Mouse (Mus musculus) c-Kit-positive CD71-negative TER-119-negative erythroid progenitor cells, embryonic 14.5 days (primary cell): ENCODE data around the gene Chrm4.

Source experiments
- DNase-seq: peaks from one replicate; pipeline ENCODE4 v3.0.0-alpha.2; 2013; ENCODE audit warnings: low read depth

Gene Chrm4

DNA sequence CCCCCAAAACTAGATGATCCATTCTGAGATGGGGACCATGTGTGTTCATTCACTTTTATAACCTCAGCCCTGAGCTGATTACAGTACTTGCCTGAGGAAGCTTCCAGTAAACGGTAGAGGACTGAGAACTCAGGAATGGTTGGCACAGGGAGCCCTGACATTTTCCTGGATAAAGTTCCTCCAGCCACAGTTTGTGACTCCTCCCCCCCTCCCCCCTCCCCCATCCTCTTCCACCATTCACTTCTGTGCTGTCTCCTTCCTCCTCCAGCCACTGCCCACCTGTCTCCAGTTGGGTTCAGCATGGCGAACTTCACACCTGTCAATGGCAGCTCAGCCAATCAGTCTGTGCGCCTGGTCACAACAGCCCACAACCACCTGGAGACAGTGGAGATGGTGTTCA, at the start of gene Chrm4:
Chrm4 (plus strand) TSS at position 301 of the 400 bp plus-strand sequence.
- no peak for DNase-seq

DNA sequence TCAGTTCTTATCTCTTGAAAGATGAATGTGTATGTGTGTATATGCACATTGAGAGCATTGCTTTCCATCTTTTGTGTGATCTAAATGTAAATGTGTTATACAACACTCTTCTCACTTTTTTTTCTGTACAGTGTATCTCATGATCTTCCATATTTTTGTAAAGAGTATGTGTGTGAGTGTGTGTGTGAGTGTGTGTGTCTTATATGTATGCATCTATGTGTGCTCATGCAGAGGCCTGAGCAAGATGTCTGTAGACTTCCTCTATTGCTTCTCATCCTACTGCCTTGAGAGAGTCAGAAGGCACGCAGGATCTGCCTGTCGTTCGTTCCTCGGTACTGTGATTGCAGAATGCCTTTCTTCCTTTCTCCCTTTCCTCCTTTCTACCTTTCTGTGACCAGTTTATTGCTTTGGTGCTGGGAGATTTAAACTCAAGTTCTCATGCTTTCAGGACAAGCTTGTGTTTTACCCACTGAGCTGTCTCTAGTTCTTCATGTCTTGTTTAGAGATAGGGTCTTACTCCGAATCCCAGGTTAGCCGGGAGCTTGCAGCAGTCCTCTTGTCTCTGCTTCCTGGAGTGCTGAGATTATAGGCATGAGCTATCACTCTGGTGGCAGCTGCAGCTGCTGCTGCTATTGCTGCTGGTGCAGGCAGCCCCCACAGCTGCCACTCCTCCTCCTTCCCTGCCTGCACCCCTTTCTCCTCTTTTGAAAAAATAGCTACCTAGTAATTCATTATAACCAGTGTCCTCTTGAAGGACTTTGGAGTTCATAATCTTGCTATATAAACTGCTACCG, 48.5 kb upstream of the Chrm4 start:
- no peak for DNase-seq

DNA sequence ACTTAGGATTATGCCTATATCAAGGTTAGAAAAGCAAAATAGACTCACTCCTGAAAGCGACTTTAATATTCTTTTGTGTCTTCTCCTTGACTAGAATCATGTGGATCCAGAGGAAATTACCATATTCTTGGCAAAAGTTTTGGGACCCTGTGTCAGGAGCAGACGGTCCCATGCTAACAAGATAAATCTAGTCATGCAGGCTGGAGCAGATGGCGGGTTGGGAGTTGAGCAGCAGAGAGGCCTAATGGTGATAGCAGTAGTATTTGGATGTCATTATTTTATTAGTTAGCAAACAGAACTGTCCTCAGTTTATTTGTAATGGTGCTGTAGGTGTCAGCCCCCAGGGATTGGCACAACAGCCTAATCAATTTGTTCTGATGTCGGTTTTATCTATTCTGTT, 43.1 kb upstream of the Chrm4 start:
- DNase-seq: no peak

DNA sequence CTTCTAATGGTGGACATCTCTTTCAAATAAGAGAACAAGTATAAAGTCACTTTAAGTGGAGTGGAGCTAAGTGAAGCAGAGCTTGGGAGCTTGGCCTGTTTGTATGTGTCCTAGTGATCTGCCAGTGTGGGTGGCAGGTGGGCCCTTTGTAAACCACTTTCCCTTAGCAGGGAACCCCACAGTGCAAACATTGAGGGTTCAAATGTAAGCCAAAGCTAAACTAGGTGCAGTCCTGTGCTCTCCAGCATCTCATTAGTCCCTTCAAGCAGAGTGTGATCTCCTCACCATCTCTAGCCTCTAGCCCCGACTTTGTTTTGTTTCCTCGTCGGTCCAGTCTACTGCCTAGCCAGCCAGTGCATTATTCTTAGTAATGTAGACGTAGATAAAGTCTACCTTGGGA, 42.4 kb upstream of the Chrm4 start:
- no peak for DNase-seq

DNA sequence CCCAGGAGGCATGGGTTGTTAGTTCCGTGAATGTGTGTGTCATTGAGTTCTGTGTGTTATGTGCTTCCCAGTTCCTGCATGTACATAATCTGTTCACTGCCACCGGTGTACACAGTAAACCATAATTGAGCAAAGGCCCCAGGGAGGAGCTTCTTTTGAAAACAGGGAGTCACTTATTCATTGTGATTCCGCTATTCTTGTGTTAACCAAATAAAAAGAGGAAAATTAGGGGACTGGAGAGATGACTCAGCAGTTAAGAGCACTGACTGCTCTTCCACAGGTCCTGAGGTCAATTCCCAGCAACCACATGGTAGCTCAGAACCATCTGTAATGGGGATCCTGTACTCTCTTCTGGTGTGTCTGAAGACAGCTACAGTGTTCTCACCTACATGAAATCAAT, 32.3 kb upstream of the Chrm4 start:
- no peak for DNase-seq

DNA sequence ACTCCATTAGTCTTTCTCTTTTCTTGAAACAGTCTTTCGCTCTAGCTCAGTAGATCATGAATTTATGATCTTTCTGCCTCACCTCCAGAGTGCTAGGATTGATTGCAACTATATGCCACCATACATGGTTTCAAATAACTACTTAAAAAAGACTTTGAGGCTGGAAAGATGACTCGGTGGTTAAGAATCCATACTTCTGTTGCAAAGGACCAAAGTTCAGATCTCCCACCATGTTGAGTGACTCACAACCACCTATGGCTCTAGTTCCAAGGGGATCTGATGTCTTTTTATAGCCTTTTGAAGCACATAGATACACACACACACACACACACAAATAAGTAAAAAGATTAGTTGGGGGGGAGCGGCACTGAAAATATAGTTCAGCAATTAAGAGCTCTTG, 31.6 kb upstream of the Chrm4 start:
- no peak for DNase-seq

DNA sequence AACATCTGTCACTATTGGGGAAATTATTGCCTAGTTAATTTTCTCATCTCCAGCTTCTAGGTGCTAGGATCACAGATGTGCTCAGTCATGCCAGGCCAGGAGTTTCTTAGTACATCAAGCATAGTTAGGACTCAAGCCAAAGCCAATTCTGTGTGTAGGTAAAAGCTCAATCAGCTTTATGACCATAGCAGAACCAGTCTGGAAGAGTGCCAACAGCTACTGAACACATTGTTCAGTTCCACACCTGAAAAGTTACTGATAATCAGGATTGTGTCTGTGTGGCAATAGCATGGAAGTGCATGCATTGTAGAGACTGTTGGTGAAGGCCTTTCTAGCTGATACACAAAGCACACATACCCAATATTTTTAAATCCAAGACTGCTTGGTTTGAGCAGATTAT, 29.1 kb upstream of the Chrm4 start:
- DNase-seq: no peak

DNA sequence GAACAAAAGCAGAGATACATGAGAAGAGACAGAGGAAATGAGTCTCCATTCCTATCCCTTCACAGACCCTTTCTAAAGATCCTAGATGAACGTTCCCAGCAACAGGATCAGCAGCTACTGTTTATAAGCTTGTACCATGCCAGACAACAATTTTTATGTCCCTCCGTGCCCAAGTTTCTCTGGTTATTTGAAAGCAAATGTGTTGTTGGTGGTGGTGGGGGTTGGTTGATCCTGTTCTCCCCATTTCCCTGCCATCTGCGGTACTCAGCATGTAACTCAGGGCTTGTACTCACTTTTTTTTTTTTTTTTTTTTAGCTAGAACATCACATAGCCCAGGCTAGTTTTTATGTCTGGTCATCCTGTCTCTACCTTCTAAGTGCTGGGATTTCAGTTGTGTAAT, 27.9 kb upstream of the Chrm4 start:
- DNase-seq: no peak

DNA sequence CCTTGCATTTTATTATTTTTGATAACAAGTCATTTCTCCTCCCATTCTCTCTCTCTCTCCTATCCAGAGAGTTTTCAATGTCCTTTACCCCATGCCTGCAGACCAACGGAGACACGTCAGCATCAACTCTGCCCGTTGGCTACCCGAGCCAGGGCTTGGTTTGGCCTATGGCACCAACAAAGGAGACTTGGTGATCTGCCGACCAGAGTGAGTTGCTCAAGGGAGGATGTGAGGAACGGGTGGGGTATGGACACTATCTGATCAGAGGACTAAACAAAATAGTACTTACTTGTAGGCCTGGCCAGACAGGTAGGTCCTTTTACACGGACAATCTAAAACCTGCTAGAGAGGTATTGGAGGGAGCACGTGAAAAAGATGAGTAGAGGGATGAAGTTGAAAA, 26.6 kb upstream of the Chrm4 start:
- DNase-seq: no peak

DNA sequence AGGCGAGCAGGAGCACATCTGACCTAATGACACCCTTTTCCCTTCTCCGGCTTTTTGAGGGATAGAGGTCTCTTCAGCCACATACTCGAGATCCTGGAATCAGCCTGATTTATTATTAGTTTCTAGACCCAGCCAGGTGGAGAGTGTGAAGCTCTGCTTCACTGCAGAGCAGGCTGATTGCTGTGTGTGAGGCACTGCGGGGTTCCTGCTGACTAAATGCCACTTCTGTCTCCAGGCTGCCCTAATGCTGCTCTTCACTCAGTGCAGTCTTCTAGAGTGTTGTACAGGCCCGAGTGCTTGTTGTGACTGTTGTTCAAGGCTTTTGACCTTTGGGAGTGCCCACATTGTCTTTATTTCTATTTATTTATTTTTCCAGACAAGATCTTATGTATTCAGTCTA, 24.7 kb upstream of the Chrm4 start:
- no peak for DNase-seq

DNA sequence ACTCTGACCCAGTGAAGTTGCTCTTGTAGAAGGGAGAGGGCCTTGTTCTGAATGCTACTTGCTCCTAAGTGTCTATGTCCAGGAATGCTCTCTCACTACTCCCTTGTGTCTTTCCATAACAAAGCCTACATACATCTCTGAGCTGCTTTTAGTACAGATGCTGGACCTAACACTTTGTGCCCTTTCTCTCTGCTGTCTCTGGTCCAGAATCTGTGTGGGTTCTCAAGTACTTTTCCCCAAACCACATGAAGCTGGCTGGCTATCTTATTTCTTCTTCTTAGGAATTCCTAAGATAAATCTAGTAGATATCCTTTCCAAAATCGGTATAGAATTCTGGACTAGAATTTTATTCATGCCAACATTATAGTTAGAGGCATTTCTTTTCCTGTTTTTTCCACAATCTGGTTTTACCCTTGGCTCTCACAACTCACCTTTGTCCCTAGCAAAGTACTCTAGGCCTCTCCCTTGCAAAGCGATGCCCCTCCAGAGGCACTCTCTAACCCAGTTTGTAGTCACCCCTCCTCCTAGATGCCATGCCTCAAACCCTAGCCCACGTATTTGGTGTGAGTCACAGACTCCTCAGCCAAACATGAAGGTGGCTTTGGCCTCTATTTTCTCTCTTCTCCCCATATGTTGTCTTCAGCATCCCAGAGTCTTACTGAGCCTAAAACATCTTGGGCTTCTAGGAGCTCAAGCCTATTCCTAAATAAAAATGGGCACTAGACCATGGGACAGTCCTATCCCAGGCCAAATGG, 23.7 kb upstream of the Chrm4 start:
- no peak for DNase-seq

DNA sequence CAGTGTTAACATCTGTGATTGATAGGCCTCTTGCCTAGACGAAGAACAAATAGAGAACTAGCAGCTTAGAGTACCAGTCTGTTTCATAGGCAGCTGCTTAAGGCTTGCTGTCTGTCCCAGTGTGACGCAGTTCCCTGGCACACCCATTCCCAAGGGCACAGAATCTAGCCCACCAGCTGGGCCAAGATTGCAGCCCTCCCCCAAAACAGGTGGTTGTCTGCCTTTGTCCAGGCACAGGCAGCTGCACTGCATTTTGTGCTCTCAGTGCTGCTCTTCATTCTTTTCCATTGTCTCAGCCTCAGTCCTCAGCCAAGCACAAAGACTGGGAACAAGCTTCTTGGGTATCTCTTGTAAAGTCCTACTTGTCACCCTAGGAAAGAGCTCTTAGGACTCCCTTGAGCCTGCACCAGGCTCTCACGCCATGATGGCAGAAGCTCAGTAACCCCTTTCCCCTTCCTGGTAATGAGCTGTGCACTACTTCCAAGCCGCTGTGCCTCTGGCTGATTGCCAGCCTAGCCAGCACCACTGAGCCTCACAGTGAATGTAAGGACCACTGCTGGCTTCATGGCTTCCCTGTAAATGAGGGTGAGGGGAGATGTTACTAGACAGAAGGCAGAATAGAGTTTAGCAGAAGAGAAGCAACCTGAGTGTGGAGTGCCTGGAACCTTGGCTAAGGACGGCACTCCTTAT, 22.3 kb upstream of the Chrm4 start:
- no peak for DNase-seq

DNA sequence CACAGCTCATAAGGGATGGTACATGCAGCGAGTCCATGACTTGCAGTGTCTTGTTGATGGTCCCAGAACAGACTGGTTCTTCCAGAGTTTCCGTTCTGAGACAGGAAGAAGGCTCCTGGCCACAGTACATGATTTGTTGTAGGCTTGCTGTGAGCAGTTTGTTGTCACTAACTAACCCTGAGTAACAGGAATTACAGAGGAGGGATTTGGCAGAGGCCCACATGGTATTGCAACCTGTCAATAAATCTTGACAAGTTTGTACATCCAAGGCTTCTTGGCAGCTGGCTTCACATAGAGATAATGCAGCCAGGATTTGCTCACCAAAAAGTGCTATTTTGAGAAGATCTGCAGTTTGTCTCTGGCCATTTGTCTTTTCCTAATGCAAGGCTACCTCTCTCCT, 20.9 kb upstream of the Chrm4 start:
- DNase-seq: no peak

DNA sequence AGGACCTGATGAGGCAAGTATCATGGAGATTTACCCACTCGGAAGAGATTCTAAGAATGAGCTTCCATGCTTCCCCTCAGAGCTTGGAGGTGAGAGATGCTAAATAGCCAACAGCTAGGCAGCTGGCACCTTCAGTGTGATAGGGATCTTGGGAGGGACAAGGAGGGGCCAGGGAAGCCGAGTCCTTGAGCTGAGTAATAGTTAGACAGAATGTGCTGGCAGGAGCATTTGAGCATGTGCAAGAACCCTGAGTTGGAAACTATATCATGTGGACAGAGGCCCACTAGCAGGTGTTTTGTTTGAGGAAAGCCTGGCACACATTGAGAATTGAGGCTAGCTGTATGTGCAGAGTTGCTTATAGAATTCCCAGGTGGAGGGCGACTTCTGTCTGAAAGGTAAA, 14.4 kb upstream of the Chrm4 start:
- no peak for DNase-seq

DNA sequence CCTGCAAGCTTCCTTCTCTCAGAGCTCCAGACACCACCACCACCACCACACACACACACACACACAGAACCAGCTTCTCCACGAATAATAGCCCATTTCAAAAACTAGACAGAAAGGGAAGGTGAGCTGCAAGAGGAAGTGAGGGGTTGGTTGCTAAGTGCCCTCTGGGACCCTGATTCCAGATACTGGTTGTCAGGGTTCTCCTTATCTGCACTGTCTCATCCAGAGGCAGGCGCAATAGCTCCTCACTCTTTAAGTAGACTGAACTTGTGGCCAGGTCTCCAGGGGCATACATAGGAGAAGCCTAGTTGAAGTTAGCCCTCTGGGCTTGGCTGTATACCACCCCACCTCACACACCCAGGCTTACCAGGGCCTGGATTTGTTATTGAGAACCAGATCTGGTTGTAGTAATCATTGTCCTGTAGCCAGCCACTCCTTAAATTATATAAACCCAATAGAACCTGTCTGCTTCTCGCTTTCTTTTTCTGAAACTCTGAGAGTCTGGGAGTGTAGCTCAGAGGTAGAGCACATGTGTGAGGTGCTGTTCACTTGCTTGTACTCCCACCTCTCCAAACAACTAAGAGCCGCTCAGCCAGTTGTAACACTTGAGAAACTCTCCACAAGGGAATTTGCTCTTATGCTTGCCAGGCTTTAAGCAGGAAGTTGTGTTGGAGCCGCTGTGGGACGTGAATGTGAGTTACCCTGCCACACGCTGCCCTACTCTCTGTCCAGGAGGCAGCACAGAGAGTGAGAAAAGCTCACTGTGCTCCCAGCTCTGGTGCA, 13.5 kb upstream of the Chrm4 start:
- no peak for DNase-seq

DNA sequence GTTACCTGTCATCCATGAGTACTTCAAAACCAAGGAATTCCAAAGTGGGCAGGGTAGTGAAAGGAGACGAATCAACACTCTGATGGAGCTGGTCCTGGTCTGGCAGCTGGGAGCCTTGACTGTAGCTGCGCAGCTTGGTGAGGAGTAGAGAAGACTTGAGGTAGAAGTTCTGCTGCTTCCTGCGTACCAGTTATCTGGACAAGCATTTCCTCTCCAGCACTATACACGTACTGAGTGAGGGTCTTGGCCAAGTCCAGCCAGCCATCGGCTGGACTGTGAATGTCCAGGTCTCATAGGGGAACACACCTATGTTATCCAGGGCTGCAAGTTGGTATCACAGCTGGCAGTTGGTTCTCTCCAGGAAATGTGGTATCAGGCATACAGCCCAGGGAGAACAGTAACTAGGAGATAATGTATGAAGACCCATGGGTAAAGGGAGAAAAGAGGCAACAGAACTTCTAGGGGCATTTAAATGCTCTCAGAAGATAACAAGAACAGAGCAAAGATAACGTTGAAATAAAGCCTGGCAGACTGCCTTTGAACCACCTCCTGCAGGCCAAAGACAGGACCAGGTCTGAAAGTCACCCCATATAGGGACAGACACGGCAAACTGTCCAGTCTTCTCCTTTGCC, 10.6 kb upstream of the Chrm4 start:
- DNase-seq: no peak

DNA sequence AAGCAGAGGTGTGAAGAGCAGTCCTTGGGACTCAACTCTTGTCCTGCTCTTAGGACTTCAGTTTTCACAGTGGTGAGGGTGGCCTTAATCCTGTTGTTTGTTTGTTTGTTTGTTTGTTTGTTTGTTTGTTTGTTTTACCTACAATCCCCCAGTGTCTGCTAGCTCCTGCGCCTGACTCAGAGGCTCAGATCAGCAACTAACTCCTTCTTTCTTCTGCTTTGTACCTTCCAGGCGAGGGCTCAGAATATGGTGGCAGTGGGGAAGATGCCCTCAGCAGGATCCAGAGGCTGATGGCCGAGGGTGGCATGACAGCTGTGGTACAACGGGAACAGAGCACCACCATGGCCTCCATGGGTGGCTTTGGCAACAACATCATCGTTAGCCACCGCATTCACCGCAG, 10.0 kb upstream of the Chrm4 start:
- no peak for DNase-seq

DNA sequence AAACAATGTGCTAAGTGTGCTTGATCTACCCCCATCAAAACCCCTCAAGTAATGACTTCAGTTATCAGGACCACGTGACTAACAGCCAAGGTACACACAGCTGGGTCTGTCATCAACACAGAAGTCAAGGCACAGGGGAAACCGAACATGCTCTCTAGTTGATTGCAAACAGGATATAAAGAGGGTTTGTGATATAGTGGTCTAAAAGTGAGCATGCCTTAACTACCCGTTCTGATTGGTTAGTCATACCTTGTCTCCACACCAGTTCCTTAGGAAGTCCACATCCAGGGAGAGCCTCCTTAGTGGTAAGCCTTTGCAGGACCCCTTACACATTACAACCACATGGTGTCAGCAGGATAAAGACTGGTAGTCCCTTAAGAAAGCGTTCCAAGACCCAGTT, 6.9 kb upstream of the Chrm4 start:
- DNase-seq: no peak

DNA sequence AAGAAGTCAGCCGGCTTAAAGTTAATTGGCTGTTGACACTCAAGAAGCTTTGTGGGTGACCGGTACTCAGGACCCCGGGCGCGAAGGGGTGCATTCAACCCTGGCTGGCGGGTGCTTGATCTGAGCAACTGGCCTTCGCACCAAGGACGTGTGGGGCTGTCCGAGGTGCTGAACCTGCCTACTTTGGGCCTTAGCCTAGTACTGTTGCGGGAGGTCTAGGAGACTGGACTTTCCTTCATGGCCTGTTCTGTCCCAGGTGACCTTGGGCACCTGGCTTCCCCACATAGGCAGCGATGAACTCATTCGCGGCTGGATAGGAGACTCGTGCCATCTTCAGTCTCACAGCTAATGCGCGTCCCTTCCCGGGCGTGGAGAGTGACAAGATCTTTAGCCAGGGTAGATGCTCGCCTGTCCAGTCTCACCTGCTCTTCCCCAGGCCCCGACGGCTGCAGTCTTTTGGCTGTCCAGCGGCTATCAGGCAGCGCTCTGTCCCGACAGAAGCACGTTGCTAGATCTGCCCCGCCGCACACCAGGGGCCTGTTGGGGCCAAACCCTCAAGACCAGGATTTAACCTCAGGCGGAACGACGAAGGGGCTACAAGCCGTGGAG, 5.8 kb upstream of the Chrm4 start:
- peak; percentile 78 for DNase-seq

DNA sequence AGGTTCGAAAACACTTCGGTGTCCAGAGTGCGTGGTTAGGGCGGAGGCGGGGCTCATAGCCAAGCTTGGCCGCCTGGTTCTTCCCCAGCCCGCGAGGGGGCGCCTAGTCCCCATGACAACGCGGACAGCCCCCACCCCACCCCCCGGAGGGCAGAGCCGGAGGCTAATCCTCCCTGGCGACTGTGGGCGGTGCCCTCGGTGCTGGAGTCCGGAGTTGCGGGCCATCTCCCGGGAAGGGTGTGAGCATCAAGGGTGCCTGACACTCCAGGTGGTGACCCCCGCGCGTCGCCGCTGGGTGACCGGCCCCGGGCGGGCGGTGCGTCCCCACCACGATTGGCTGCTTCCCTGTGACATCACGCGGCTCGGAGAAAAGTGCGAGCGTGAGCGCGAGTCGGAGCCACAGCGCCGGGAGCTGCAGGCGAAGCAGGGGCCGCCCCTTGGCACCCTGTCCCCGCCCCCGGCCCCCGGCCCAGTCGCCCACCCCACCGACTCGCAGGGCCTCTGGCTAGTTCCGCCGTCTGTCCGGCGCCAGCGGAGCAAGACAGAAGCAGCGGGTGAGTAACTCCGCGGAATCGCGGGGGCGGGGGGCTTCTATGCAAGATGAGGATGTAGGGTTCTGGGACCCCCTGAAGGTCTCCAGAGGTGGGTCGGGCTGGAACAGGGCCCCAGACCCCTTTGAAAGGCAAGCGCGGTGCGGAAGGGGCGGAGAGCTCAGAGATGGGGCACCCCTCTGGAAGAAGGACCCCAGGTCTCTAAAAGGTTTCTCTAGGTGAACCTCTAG, 5.1 kb upstream of the Chrm4 start:
- DNase-seq: no peak
